Mouse (Mus musculus) heart, postnatal 0 days (tissue): ENCODE results near the gene Rtn4rl1.

Source experiments
- CTCF ChIP-seq: IDR thresholded peaks from 2 replicates; pipeline ENCODE4 v1.5.1; 2016; ENCODE audit warnings: antibody characterized with exemption, control low read depth, low read depth
- EP300 ChIP-seq: IDR thresholded peaks from 2 replicates; pipeline ENCODE4 v1.6.1; 2016; ENCODE audit warnings: antibody characterized with exemption, low read depth

- TF ChIP-seq EP300 (0 out of 2 replicates have a peak, but pooled peaks have one; percentile 31), CTCF (peak; percentile 88)
Observed at GRCm38 (mm10) chr11:75192336-75193214, 1.0 kb upstream of the Rtn4rl1 start.
